ENCODE assay signal across 10 mouse cellular contexts in genomic region chr1:43511256-43511655, GRCm38 (mm10).
A peak's percentile ranks its signal among the peaks of the same experiment; 100 is the strongest.
DNase-seq lines count a peak whose midpoint lies in the region; ATAC-seq lines count a peak whose summit lies in the region.
"Had no signal": no experiment of that assay in that cellular context is flagged by ENCODE, and none has a peak within 500 bp of the region (broad histone marks: within the 10 kb centered on the region; RNA-seq: fewer than 3 reads in every experiment).

No protein-coding gene starts in this region.

- no peak overlapping the region for H3K9ac ChIP-seq in forebrain, embryonic 14.5 days (ENCODE audit: low read length)
- no peak overlapping the region for H3K9ac ChIP-seq in forebrain, embryonic 13.5 days
- H3K9ac ChIP-seq in midbrain, embryonic 14.5 days (replicated peaks; ENCODE audit: low read length), result no peak overlapping the region
- no peak overlapping the region for H3K9ac ChIP-seq in midbrain, embryonic 16.5 days (ENCODE audit: low read depth, low read length)
- H3K9ac ChIP-seq: heart, embryonic 15.5 days had no signal

- H3K27ac ChIP-seq in forebrain, embryonic 14.5 days (ENCODE audit: low read depth, low read length), result no peak overlapping the region
- H3K27ac ChIP-seq in forebrain, embryonic 13.5 days, result no peak overlapping the region
- H3K27ac ChIP-seq in midbrain, embryonic 14.5 days (replicated peaks; ENCODE audit: low read depth, low read length), result no peak overlapping the region
- no peak overlapping the region for H3K27ac ChIP-seq in midbrain, embryonic 16.5 days (ENCODE audit: low read length)
- H3K27ac ChIP-seq: heart, embryonic 15.5 days had no signal

- H3K4me3 ChIP-seq in forebrain, embryonic 14.5 days (ENCODE audit: low read depth, low read length), result no peak overlapping the region
- H3K4me3 ChIP-seq in forebrain, embryonic 13.5 days, result no peak overlapping the region
- no peak overlapping the region for H3K4me3 ChIP-seq in midbrain, embryonic 14.5 days (replicated peaks; ENCODE audit: low read depth, low read length)
- H3K4me3 ChIP-seq in midbrain, embryonic 16.5 days (ENCODE audit: low read depth, low read length), result no peak overlapping the region
- H3K4me3 ChIP-seq: heart, embryonic 15.5 days had no signal

- peaks cover 10% of the 10 kb centered on the region; the same call in 1 of the 2 replicates for H3K36me3 ChIP-seq in forebrain, embryonic 14.5 days (ENCODE audit: control insufficient read depth, insufficient read depth, low read length)
- peaks cover 29% of the 10 kb centered on the region for H3K36me3 ChIP-seq in forebrain, embryonic 13.5 days (ENCODE audit: poor library complexity, severe bottlenecking)
- H3K36me3 ChIP-seq in midbrain, embryonic 14.5 days (ENCODE audit: control insufficient read depth, insufficient read depth, low read length), result peaks cover 8% of the 10 kb centered on the region; the same call in 1 of the 2 replicates
- peaks cover 7% of the 10 kb centered on the region; the same call in 1 of the 2 replicates for H3K36me3 ChIP-seq in midbrain, embryonic 16.5 days (ENCODE audit: control insufficient read depth, insufficient read depth, low read length)

- H3K4me2 ChIP-seq in forebrain, embryonic 14.5 days (ENCODE audit: low read length), result no peak overlapping the region
- H3K4me2 ChIP-seq in forebrain, embryonic 13.5 days, result no peak overlapping the region
- no peak overlapping the region for H3K4me2 ChIP-seq in midbrain, embryonic 14.5 days (ENCODE audit: low read length)
- H3K4me2 ChIP-seq in midbrain, embryonic 16.5 days (ENCODE audit: low read length), result no peak overlapping the region
- H3K4me2 ChIP-seq: heart, embryonic 15.5 days had no signal

- no peaks in the 10 kb centered on the region for H3K9me3 ChIP-seq in forebrain, embryonic 14.5 days (replicated peaks; ENCODE audit: control insufficient read depth, low read length)
- no peaks in the 10 kb centered on the region for H3K9me3 ChIP-seq in forebrain, embryonic 13.5 days (replicated peaks)
- H3K9me3 ChIP-seq in midbrain, embryonic 14.5 days (ENCODE audit: control insufficient read depth, low read length), result no peaks in the 10 kb centered on the region
- no peaks in the 10 kb centered on the region for H3K9me3 ChIP-seq in midbrain, embryonic 16.5 days (replicated peaks; ENCODE audit: control insufficient read depth, low read length, poor library complexity, severe bottlenecking)
- H3K9me3 ChIP-seq: heart, embryonic 15.5 days had no signal

- DNase-seq in forebrain, embryonic 14.5 days (ENCODE audit: low spot score), result no peak
- no peak for DNase-seq in midbrain, embryonic 14.5 days
- DNase-seq in cerebellum, adult 11 months, result peak; percentile 48
- DNase-seq in layer of hippocampus, adult 18-20 months (ENCODE audit: low spot score in 2 of 2), result no peak
- DNase-seq in heart, adult 8-10 months (ENCODE audit: low spot score), result no peak
- DNase-seq: adrenal gland, postnatal 36 days had no signal

- WGBS in forebrain, embryonic 14.5 days, result 90% methylated on average over 12 of the region's 12 CpGs
- 86% methylated on average over 12 of the region's 12 CpGs for WGBS in forebrain, embryonic 13.5 days
- WGBS in midbrain, embryonic 14.5 days, result 84% methylated on average over 12 of the region's 12 CpGs
- WGBS in midbrain, embryonic 16.5 days, result 79% methylated on average over 12 of the region's 12 CpGs

- H3K4me1 ChIP-seq in forebrain, embryonic 14.5 days (ENCODE audit: control insufficient read depth, insufficient read depth, low read length), result no peaks in the 10 kb centered on the region
- no peaks in the 10 kb centered on the region for H3K4me1 ChIP-seq in forebrain, embryonic 13.5 days
- 0 out of 2 replicates have a peak, but pooled peaks cover 1% of the 10 kb centered on the region for H3K4me1 ChIP-seq in midbrain, embryonic 14.5 days (ENCODE audit: control insufficient read depth, insufficient read depth, low read length)
- peaks cover 2% of the 10 kb centered on the region; the same call in 1 of the 2 replicates for H3K4me1 ChIP-seq in midbrain, embryonic 16.5 days (ENCODE audit: control insufficient read depth, insufficient read depth, low read length)
- H3K4me1 ChIP-seq: heart, embryonic 15.5 days had no signal

- no peaks in the 10 kb centered on the region for H3K27me3 ChIP-seq in forebrain, embryonic 14.5 days (replicated peaks; ENCODE audit: control insufficient read depth, insufficient read depth, low read length)
- no peaks in the 10 kb centered on the region for H3K27me3 ChIP-seq in forebrain, embryonic 13.5 days
- H3K27me3 ChIP-seq in midbrain, embryonic 14.5 days (ENCODE audit: control insufficient read depth, insufficient read depth, low read length), result no peaks in the 10 kb centered on the region
- H3K27me3 ChIP-seq in midbrain, embryonic 16.5 days (ENCODE audit: control insufficient read depth, insufficient read depth, low read depth, low read length), result no peaks in the 10 kb centered on the region
- H3K27me3 ChIP-seq: heart, embryonic 15.5 days had no signal

- peak; percentile 44; the same call in 1 of the 2 replicates for ATAC-seq in forebrain, embryonic 14.5 days
- no peak for ATAC-seq in forebrain, embryonic 13.5 days
- peak; percentile 31; the same call in 1 of the 2 replicates for ATAC-seq in midbrain, embryonic 14.5 days (ENCODE audit: low FRiP score, low TSS enrichment)
- ATAC-seq in midbrain, embryonic 16.5 days, result no peak
- ATAC-seq in megakaryocyte progenitor cell, adult 5-6 weeks (replicated peaks; ENCODE audit: poor library complexity), result peak; percentile 75

Comparison
In these comparisons a context has a peak if more than half of its experiments do, and no peak if none do; other contexts are left out.
1. ATAC-seq: peak in forebrain, embryonic 14.5 days (single experiment), midbrain, embryonic 14.5 days (single experiment) and megakaryocyte progenitor cell, adult 5-6 weeks (single experiment); none in forebrain, embryonic 13.5 days (single experiment) and midbrain, embryonic 16.5 days (single experiment).